In the genomic region with DNA sequence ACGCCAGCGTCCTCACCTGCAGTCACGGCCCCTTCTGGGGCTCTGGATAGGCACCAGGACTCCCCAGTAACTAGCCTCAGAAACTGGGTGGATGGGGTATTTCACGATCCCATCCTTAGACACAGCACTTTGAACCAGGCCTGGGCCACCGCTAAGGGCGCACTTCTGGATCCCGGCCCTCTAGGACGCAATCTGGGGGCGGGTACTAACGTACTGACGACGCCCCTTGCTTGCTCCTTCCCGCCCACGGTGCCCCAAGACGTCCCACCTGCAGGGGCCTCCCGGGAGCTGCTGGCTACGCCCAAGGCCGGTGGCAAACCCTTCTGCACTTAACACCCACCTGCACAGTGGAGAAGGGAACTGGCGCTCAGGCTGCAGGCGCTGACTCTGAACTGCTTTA, we compare ENCODE assay signal across 11 mouse cellular contexts. TPM values are rescaled to one million over a fixed set of nuclear protein-coding genes. Genes with fewer than 3 reads are reported as not detected.
DNase-seq lines count a peak whose midpoint lies in the region; ATAC-seq and TF ChIP-seq lines count a peak whose summit lies in the region.
"Had no signal": no experiment of that assay in that cellular context is flagged by ENCODE, and none has a peak within 500 bp of the region (broad histone marks: within the 10 kb centered on the region; RNA-seq: fewer than 3 reads in every experiment).

No protein-coding gene starts in this region.

- peaks cover 80% of the 10 kb centered on the region for H3K27me3 ChIP-seq in heart, embryonic 16.5 days (ENCODE audit: control insufficient read depth, insufficient read depth, low read length)
- H3K27me3 ChIP-seq in CH12.LX (replicated peaks), result peaks cover 72% of the 10 kb centered on the region

- no peaks in the 10 kb centered on the region for H3K79me2 ChIP-seq in CH12.LX (replicated peaks; ENCODE audit: control insufficient read depth, extremely low read depth, insufficient read depth, poor library complexity, severe bottlenecking)

- dilution Hi-C loops in CH12.LX (cut with MboI; ENCODE audit: extremely low pct_ligation_motif_present, extremely low pct_unique_long_range_greater_than_20kb, low sequenced_read_pairs), result no loop called here

- H3K9ac ChIP-seq in heart, embryonic 16.5 days (ENCODE audit: low read length), result peak overlapping the region; percentile 45
- no peak overlapping the region for H3K9ac ChIP-seq in CH12.LX (ENCODE audit: insufficient read depth, low read depth)

- peak overlapping the region; percentile 29 for H3K4me2 ChIP-seq in heart, embryonic 16.5 days (ENCODE audit: low read depth, low read length)
- peak overlapping the region; percentile 68 for H3K4me2 ChIP-seq in CH12.LX (ENCODE audit: insufficient read depth, low read depth, poor library complexity, severe bottlenecking)

- no peaks in the 10 kb centered on the region for H3K9me3 ChIP-seq in heart, embryonic 16.5 days (replicated peaks; ENCODE audit: control insufficient read depth, low read length)
- no peaks in the 10 kb centered on the region for H3K9me3 ChIP-seq in CH12.LX (replicated peaks; ENCODE audit: low read length)

- 0 out of 2 replicates have a peak overlapping the region, but pooled peaks have one; percentile 0 for H3K4me3 ChIP-seq in heart, embryonic 16.5 days (ENCODE audit: low read length)
- no peak overlapping the region for H3K4me3 ChIP-seq in CH12.LX (replicated peaks in 1 of 3; ENCODE audit: low read depth in 2 of 3, low read length in 2 of 3, poor library complexity in 1 of 3)
- H3K4me3 ChIP-seq in layer of hippocampus, adult 2 months, result no peak overlapping the region

- peaks cover 55% of the 10 kb centered on the region for H3K4me1 ChIP-seq in heart, embryonic 16.5 days (ENCODE audit: control insufficient read depth, insufficient read depth, low read length)
- peaks cover 12 to 42% of the 10 kb centered on the region in 2 experiments for H3K4me1 ChIP-seq in CH12.LX (ENCODE audit: control insufficient read depth in 1 of 2, insufficient read depth in 2 of 2)

- ATAC-seq in heart, embryonic 16.5 days (replicated peaks; ENCODE audit: extremely low read depth, insufficient read depth, low FRiP score), result no peak

- WGBS in heart, embryonic 16.5 days, result 7% methylated on average over 20 of the region's 20 CpGs

- in situ Hi-C loops in CH12.LX (cut with MboI; ENCODE audit: low pct_ligation_motif_present, low pct_unique_long_range_greater_than_20kb, low sequenced_read_pairs), result no loop called here

- no peak for DNase-seq in heart, postnatal 10 days
- DNase-seq in CH12.LX (ENCODE audit: extremely low read depth), result peak; percentile 63
- peak; percentile 56 for DNase-seq in embryo, embryonic 9.5 days (ENCODE audit: extremely low spot score)
- DNase-seq in kidney, postnatal 4 days, result peak; percentile 53 to 58
- DNase-seq in ovary, postnatal 36 days (ENCODE audit: low spot score), result no peak
- DNase-seq in layer of hippocampus, adult 2 months (ENCODE audit: low spot score in 2 of 2), result no peak
- no peak for DNase-seq in cerebellum, postnatal 4 days (ENCODE audit: low spot score in 2 of 2)
- DNase-seq: cerebellum, adult 8-10 months; spleen, adult 18-20 months had no signal

- H3K36me3 ChIP-seq in heart, embryonic 16.5 days (ENCODE audit: control insufficient read depth, insufficient read depth), result peaks cover 6% of the 10 kb centered on the region; the same call in 1 of the 2 replicates
- H3K36me3 ChIP-seq in CH12.LX (replicated peaks in 1 of 2; ENCODE audit: control insufficient read depth in 1 of 2, insufficient read depth in 1 of 2, low read length in 1 of 2), result no peaks in the 10 kb centered on the region

- peak in 1 of 2 experiments; percentile 39; a peak in 2 of 4 replicates for TF ChIP-seq CTCF in CH12.LX (conservative IDR thresholded peaks at IDR 0.05 in 1 of 2, IDR thresholded peaks at IDR 0.05 in 1 of 2; ENCODE audit: low read depth in 2 of 2, low read length in 2 of 2)
- no peak for TF ChIP-seq CTCF in layer of hippocampus, adult 2 months (conservative IDR thresholded peaks at IDR 0.05)

- no peak for TF ChIP-seq POLR2A in CH12.LX (IDR thresholded peaks at IDR 0.05; ENCODE audit: low read depth, low read length)

- no peak for TF ChIP-seq EP300 in CH12.LX (IDR thresholded peaks at IDR 0.05; ENCODE audit: low read length)

- intact Hi-C loops in heart, postnatal 10 days (cut with DNase I), result no loop called here

- TF ChIP-seq RAD21 in CH12.LX (IDR thresholded peaks at IDR 0.05; ENCODE audit: low read depth, low read length), result no peak

- H3K27ac ChIP-seq in heart, embryonic 16.5 days (ENCODE audit: low read length), result peak overlapping the region; percentile 61; the same call in 1 of the 2 replicates
- no peak overlapping the region for H3K27ac ChIP-seq in CH12.LX (ENCODE audit: insufficient read depth, low read depth)
- H3K27ac ChIP-seq in layer of hippocampus, adult 2 months, result no peak overlapping the region

TF ChIP-seq in CH12.LX, 34 proteins besides CTCF, POLR2A, EP300 and RAD21:
- no peak for TF ChIP-seq POLR2AphosphoS2 (IDR thresholded peaks at IDR 0.05; ENCODE audit: low read depth, low read length)
- TF ChIP-seq IRF4 (IDR thresholded peaks at IDR 0.05; ENCODE audit: low read depth, low read length), result no peak
- no peak for TF ChIP-seq ETS1 (conservative IDR thresholded peaks at IDR 0.05; ENCODE audit: low read depth, low read length)
- no peak for TF ChIP-seq JUND (conservative IDR thresholded peaks at IDR 0.05; ENCODE audit: low read depth, low read length)
- no peak for TF ChIP-seq USF1 (IDR thresholded peaks at IDR 0.05; ENCODE audit: low read depth, low read length)
- no peak for TF ChIP-seq CHD1 (IDR thresholded peaks at IDR 0.05; ENCODE audit: low read depth, low read length)
- no peak for TF ChIP-seq MAZ (IDR thresholded peaks at IDR 0.05; ENCODE audit: low read depth, low read length)
- no peak for TF ChIP-seq SIN3A (IDR thresholded peaks at IDR 0.05; ENCODE audit: low read length)
- no peak for TF ChIP-seq BHLHE40 (IDR thresholded peaks at IDR 0.05; ENCODE audit: low read depth, low read length)
- TF ChIP-seq MAFK (IDR thresholded peaks at IDR 0.05; ENCODE audit: insufficient replicate concordance, low read length), result no peak
- no peak for TF ChIP-seq MXI1 (IDR thresholded peaks at IDR 0.05; ENCODE audit: low read depth, low read length)
- TF ChIP-seq ELF1 (IDR thresholded peaks at IDR 0.05; ENCODE audit: low read depth, low read length), result no peak
- TF ChIP-seq TBP (conservative IDR thresholded peaks at IDR 0.05; ENCODE audit: low read depth, low read length), result no peak
- TF ChIP-seq HCFC1 (IDR thresholded peaks at IDR 0.05; ENCODE audit: low read depth, low read length), result no peak
- TF ChIP-seq RCOR1 (conservative IDR thresholded peaks at IDR 0.05; ENCODE audit: low read depth, low read length), result no peak

RNA-seq across cellular contexts. Expression of gene Irx4, which starts 8.4 kb away (rescaled TPM):
- polyA plus RNA-seq in heart, embryonic 16.5 days (2015; fragmentation: Nextera tagmentation; extraction: Ambion mirVana), result 42.2 and 50.2 TPM in 2 replicates
- total RNA-seq in heart, postnatal 10 days (2021), result 10 to 100 TPM; 27.6 to 49.8 TPM
- total RNA-seq in CH12.LX (2012; rRNA removed) (not detected in 2 replicates), CH12.LX (2014; rRNA removed) (not detected in 2 replicates)
- polyA plus RNA-seq in CH12.LX (2012; ENCODE audit: insufficient read length, low read depth), result not detected in 2 replicates
- total RNA-seq in layer of hippocampus, adult 2 months (2021), result not detected
- total RNA-seq: MEL had no signal

RNA-seq across cellular contexts. Expression of gene Mrpl36, which starts 59.6 kb away (rescaled TPM):
- polyA plus RNA-seq in heart, embryonic 16.5 days (2015; fragmentation: Nextera tagmentation; extraction: Ambion mirVana), result 138 TPM in 2 replicates
- total RNA-seq in heart, postnatal 10 days (2021), result 10 to 100 TPM; 43.0 to 46.9 TPM
- total RNA-seq in CH12.LX (2012; rRNA removed) (133 and 151 TPM in 2 replicates), CH12.LX (2014; rRNA removed) (206 and 220 TPM in 2 replicates)
- polyA plus RNA-seq in CH12.LX (2012; ENCODE audit: insufficient read length, low read depth), result 102 TPM in 2 replicates
- total RNA-seq in layer of hippocampus, adult 2 months (2021), result 10 to 100 TPM; 34.3 to 40.8 TPM

RNA-seq across cellular contexts. Expression of gene Ndufs6, which starts 59.6 kb away (rescaled TPM):
- polyA plus RNA-seq in heart, embryonic 16.5 days (2015; fragmentation: Nextera tagmentation; extraction: Ambion mirVana), result 798 and 819 TPM in 2 replicates
- total RNA-seq in heart, postnatal 10 days (2021), result 100 to 1,000 TPM; 859 to 902 TPM
- total RNA-seq in CH12.LX (2012; rRNA removed) (176 and 182 TPM in 2 replicates), CH12.LX (2014; rRNA removed) (165 and 172 TPM in 2 replicates)
- polyA plus RNA-seq in CH12.LX (2012; ENCODE audit: insufficient read length, low read depth), result 190 and 200 TPM in 2 replicates
- total RNA-seq in layer of hippocampus, adult 2 months (2021), result 100 to 1,000 TPM; 156 to 172 TPM

Comparison
In these comparisons a context has a peak if more than half of its experiments do, and no peak if none do; other contexts are left out.
1. DNase-seq: peak in CH12.LX (single experiment), embryo, embryonic 9.5 days (single experiment) and kidney, postnatal 4 days (2 of 2); none in heart, postnatal 10 days (0 of 2), ovary, postnatal 36 days (single experiment), layer of hippocampus, adult 2 months (0 of 2) and cerebellum, postnatal 4 days (0 of 2).
2. RNA of gene Irx4, which starts 8.4 kb away (total RNA-seq): 27.6 to 49.8 TPM in heart, postnatal 10 days; not detected in CH12.LX and not detected in layer of hippocampus, adult 2 months; every median in the first group is over 10 times any median in the second.
3. RNA of gene Ndufs6, which starts 59.6 kb away (total RNA-seq): 859 to 902 TPM in heart, postnatal 10 days; 165 to 182 TPM in CH12.LX and 156 to 172 TPM in layer of hippocampus, adult 2 months; every median in the first group is over 4 times any median in the second.